In genomic region chr7:67421476-67422186, GRCm38 (mm10) we compare ENCODE assay signal across 8 mouse cellular contexts. TPM values are rescaled to one million over a fixed set of nuclear protein-coding genes. Genes with fewer than 3 reads are reported as not detected.
DNase-seq lines count a peak whose midpoint lies in the region; ATAC-seq and TF ChIP-seq lines count a peak whose summit lies in the region.

No protein-coding gene starts in this region.

- no peak overlapping the region for H3K9ac ChIP-seq in forebrain, embryonic 16.5 days (replicated peaks; ENCODE audit: low read depth, low read length)
- no peak overlapping the region for H3K9ac ChIP-seq in hindbrain, embryonic 16.5 days (ENCODE audit: low read depth, low read length)

- H3K4me3 ChIP-seq in layer of hippocampus, adult 2 months, result no peak overlapping the region
- no peak overlapping the region for H3K4me3 ChIP-seq in forebrain, embryonic 16.5 days (replicated peaks; ENCODE audit: low read length)
- H3K4me3 ChIP-seq in hindbrain, embryonic 16.5 days (ENCODE audit: low read length), result no peak overlapping the region
- no peak overlapping the region for H3K4me3 ChIP-seq in cerebellum, adult 2 months (replicated peaks; ENCODE audit: insufficient read depth, low read depth, low read length)

- H3K27ac ChIP-seq in layer of hippocampus, adult 2 months, result peak overlapping the region; percentile 65
- peak overlapping the region; percentile 77 for H3K27ac ChIP-seq in forebrain, embryonic 16.5 days (ENCODE audit: low read length)
- H3K27ac ChIP-seq in hindbrain, embryonic 16.5 days (ENCODE audit: low read depth, low read length), result 0 out of 2 replicates have a peak overlapping the region, but pooled peaks have one; percentile 9
- H3K27ac ChIP-seq in cerebellum, adult 2 months (ENCODE audit: insufficient read depth, low read length), result no peak overlapping the region

- 31% methylated on average over 12 of the region's 12 CpGs for WGBS in forebrain, embryonic 16.5 days
- WGBS in hindbrain, embryonic 16.5 days, result 47% methylated on average over 12 of the region's 12 CpGs
- WGBS in cerebellum, adult 2 months, result 48% methylated on average over 12 of the region's 12 CpGs

- H3K36me3 ChIP-seq in forebrain, embryonic 16.5 days (ENCODE audit: control insufficient read depth, insufficient read depth), result no peaks in the 10 kb centered on the region
- no peaks in the 10 kb centered on the region for H3K36me3 ChIP-seq in hindbrain, embryonic 16.5 days (ENCODE audit: control insufficient read depth, insufficient read depth, low read length)

- peak overlapping the region; percentile 30 for H3K4me2 ChIP-seq in forebrain, embryonic 16.5 days (ENCODE audit: low read length)
- H3K4me2 ChIP-seq in hindbrain, embryonic 16.5 days (ENCODE audit: low read length), result no peak overlapping the region

- peak; percentile 92 for ATAC-seq in forebrain, embryonic 16.5 days
- ATAC-seq in hindbrain, embryonic 16.5 days, result peak; percentile 60

- H3K27me3 ChIP-seq in forebrain, embryonic 16.5 days (replicated peaks; ENCODE audit: control insufficient read depth, insufficient read depth, low read length), result no peaks in the 10 kb centered on the region
- H3K27me3 ChIP-seq in hindbrain, embryonic 16.5 days (replicated peaks; ENCODE audit: control insufficient read depth, insufficient read depth, low read length), result no peaks in the 10 kb centered on the region
- H3K27me3 ChIP-seq in cerebellum, adult 2 months (ENCODE audit: control insufficient read depth, insufficient read depth, low read length), result no peaks in the 10 kb centered on the region

- H3K9me3 ChIP-seq in forebrain, embryonic 16.5 days (ENCODE audit: control insufficient read depth, low read length), result no peaks in the 10 kb centered on the region
- no peaks in the 10 kb centered on the region for H3K9me3 ChIP-seq in hindbrain, embryonic 16.5 days (ENCODE audit: control insufficient read depth, low read length)

- TF ChIP-seq POLR2A in cerebellum, adult 2 months (IDR thresholded peaks at IDR 0.05; ENCODE audit: borderline replicate concordance, insufficient read depth, low read length), result no peak

- DNase-seq in layer of hippocampus, adult 2 months (ENCODE audit: low spot score in 2 of 2), result no peak
- no peak for DNase-seq in layer of hippocampus, adult 8-10 months (ENCODE audit: low spot score in 2 of 2)
- DNase-seq in NIH3T3 (ENCODE audit: low read depth), result peak; percentile 28
- DNase-seq in lung, postnatal 4 days, result peak; percentile 64 to 80
- DNase-seq in thymus, postnatal 10 days (ENCODE audit: low spot score in 2 of 2), result peak; percentile 61 to 64
- DNase-seq in cerebellum, adult 2 months, result no peak

- TF ChIP-seq CTCF in layer of hippocampus, adult 2 months (conservative IDR thresholded peaks at IDR 0.05), result no peak
- no peak for TF ChIP-seq CTCF in cerebellum, adult 2 months (IDR thresholded peaks at IDR 0.05; ENCODE audit: borderline replicate concordance, insufficient read depth, low read depth, low read length)

- H3K4me1 ChIP-seq in forebrain, embryonic 16.5 days (replicated peaks; ENCODE audit: control insufficient read depth, insufficient read depth, low read length), result peaks cover 17% of the 10 kb centered on the region
- peaks cover 4% of the 10 kb centered on the region for H3K4me1 ChIP-seq in hindbrain, embryonic 16.5 days (ENCODE audit: control insufficient read depth, insufficient read depth, low read depth, low read length)
- H3K4me1 ChIP-seq in cerebellum, adult 2 months (ENCODE audit: control insufficient read depth, insufficient read depth, low read length), result peaks cover 10% of the 10 kb centered on the region

RNA-seq across cellular contexts. Expression of gene Mef2a, which starts 49.0 kb away (rescaled TPM):
- total RNA-seq in layer of hippocampus, adult 2 months (2021), result 100 to 1,000 TPM; 151 to 157 TPM
- 100 to 1,000 TPM; 139 to 155 (median 150) TPM for total RNA-seq in layer of hippocampus, adult 8-10 months (2022)
- polyA plus RNA-seq in forebrain, embryonic 16.5 days (2015; fragmentation: Nextera tagmentation; extraction: Ambion mirVana), result 43.8 and 45.0 TPM in 2 replicates
- polyA plus RNA-seq in hindbrain, embryonic 16.5 days (2015; fragmentation: Nextera tagmentation; extraction: Ambion mirVana), result 35.4 and 38.0 TPM in 2 replicates
- 59.1 and 69.7 TPM in 2 replicates for polyA plus RNA-seq in cerebellum, adult 2 months (2012; rRNA removed)

Comparison
In these comparisons a context has a peak if more than half of its experiments do, and no peak if none do; other contexts are left out.
1. DNase-seq: peak in NIH3T3 (single experiment), lung, postnatal 4 days (2 of 2) and thymus, postnatal 10 days (2 of 2); none in layer of hippocampus, adult 2 months (0 of 2), layer of hippocampus, adult 8-10 months (0 of 2) and cerebellum, adult 2 months (0 of 2).